Mouse (Mus musculus): Measurements from ENCODE around the gene Cnn3. TPM values are rescaled to one million over a fixed set of nuclear protein-coding genes. Genes with fewer than 3 reads are reported as not detected.
A peak's percentile ranks its signal among the peaks of the same experiment; 100 is the strongest.

Cnn3 gene
- polyA plus RNA-seq, 1 experiment from 2014 or later: 627 TPM

GRCm38 (mm10) chr3:121460473-121461193 lies 34.3 kb downstream of the Cnn3 start:
- H3K9me3 ChIP-seq: no peaks in the 10 kb centered on the region
- H3K9ac ChIP-seq: no peak overlapping the region
- no peak overlapping the region for H3K4me3 ChIP-seq
- peaks cover 48% of the 10 kb centered on the region for H3K36me3 ChIP-seq
- 0 out of 2 replicates have a peak overlapping the region, but pooled peaks have one; percentile 10 for H3K27ac ChIP-seq
- H3K4me1 ChIP-seq: 0 out of 2 replicates have a peak, but pooled peaks cover 3% of the 10 kb centered on the region
- ATAC-seq (ENCODE audit: borderline replicate concordance, extremely low read depth, low FRiP score, low TSS enrichment): no peak
- H3K27me3 ChIP-seq: no peaks in the 10 kb centered on the region
- H3K4me2 ChIP-seq: no peak overlapping the region
- 51% methylated on average over 16 of the region's 16 CpGs for WGBS

GRCm38 (mm10) chr3:121461477-121461876 lies 35.2 kb downstream of the Cnn3 start:
- Histone ChIP-seq H3K9ac (no peak overlapping the region), H3K4me1 (no peaks in the 10 kb centered on the region), H3K4me2 (no peak overlapping the region), H3K4me3 (no peak overlapping the region), H3K9me3 (no peaks in the 10 kb centered on the region), H3K27me3 (no peaks in the 10 kb centered on the region), H3K36me3 (peaks cover 40% of the 10 kb centered on the region), H3K27ac (no peak overlapping the region)
- ATAC-seq (ENCODE audit: borderline replicate concordance, extremely low read depth, low FRiP score, low TSS enrichment): no peak
- 91% methylated on average over 13 of the region's 13 CpGs for WGBS

- 86% methylated on average over 3 of the region's 3 CpGs for WGBS
Measured at GRCm38 (mm10) chr3:121462782-121463181, 36.5 kb downstream of the Cnn3 start.

GRCm38 (mm10) chr3:121464733-121465305 lies 38.5 kb downstream of the Cnn3 start:
- ATAC-seq (ENCODE audit: borderline replicate concordance, extremely low read depth, low FRiP score, low TSS enrichment): no peak
- H3K4me2 ChIP-seq: no peak overlapping the region
- H3K27ac ChIP-seq: no peak overlapping the region
- H3K27me3 ChIP-seq: no peaks in the 10 kb centered on the region
- no peaks in the 10 kb centered on the region for H3K9me3 ChIP-seq
- no peak overlapping the region for H3K4me3 ChIP-seq
- peaks cover 13% of the 10 kb centered on the region; the same call in 1 of the 2 replicates for H3K36me3 ChIP-seq
- no peak overlapping the region for H3K9ac ChIP-seq
- peaks cover 13% of the 10 kb centered on the region for H3K4me1 ChIP-seq
- 70% methylated on average over 7 of the region's 7 CpGs for WGBS

More at GRCm38 (mm10) chr3:121462782-121463181, 36.5 kb downstream of the Cnn3 start:
- Histone ChIP-seq H3K4me3 (no peak overlapping the region), H3K9me3 (no peaks in the 10 kb centered on the region), H3K4me1 (no peaks in the 10 kb centered on the region), H3K27ac (no peak overlapping the region), H3K27me3 (no peaks in the 10 kb centered on the region), H3K9ac (no peak overlapping the region), H3K4me2 (no peak overlapping the region), H3K36me3 (peaks cover 27% of the 10 kb centered on the region)
- ATAC-seq (ENCODE audit: borderline replicate concordance, extremely low read depth, low FRiP score, low TSS enrichment): no peak

GRCm38 (mm10) chr3:121465795-121466194 lies 39.5 kb downstream of the Cnn3 start:
- no peak for ATAC-seq (ENCODE audit: borderline replicate concordance, extremely low read depth, low FRiP score, low TSS enrichment)
- Histone ChIP-seq H3K36me3 (peaks cover 5% of the 10 kb centered on the region; the same call in 1 of the 2 replicates), H3K27me3 (no peaks in the 10 kb centered on the region), H3K4me1 (peaks cover 20% of the 10 kb centered on the region), H3K4me3 (no peak overlapping the region), H3K9me3 (no peaks in the 10 kb centered on the region), H3K27ac (no peak overlapping the region), H3K4me2 (no peak overlapping the region), H3K9ac (no peak overlapping the region)
- 70% methylated on average over 10 of the region's 10 CpGs for WGBS

DNA sequence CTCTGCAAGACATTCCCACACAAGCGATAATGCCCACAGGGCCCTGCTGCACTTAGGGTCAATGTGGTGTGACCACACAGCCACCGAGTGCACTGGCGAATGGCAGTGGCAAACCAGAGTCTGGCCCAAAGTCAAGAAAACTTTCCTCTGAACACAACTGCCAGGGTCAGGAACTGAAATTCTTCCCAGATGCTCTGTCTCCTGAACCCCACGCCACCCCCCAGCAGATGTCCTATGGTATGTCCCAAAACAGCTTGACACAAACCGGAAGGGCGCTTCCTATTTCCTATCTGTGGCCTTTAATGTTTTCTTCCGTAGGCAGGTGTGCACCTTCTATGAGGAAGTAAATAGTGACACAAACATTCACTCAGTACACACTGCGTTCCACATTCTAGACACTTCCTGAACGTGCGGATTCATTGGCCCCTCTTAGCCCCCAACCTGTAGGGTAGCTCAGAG lies 40.8 kb downstream of the Cnn3 start:
- WGBS: 61% methylated on average over 10 of the region's 10 CpGs
- no peaks in the 10 kb centered on the region for H3K36me3 ChIP-seq
- H3K27me3 ChIP-seq: no peaks in the 10 kb centered on the region
- ATAC-seq (ENCODE audit: borderline replicate concordance, extremely low read depth, low FRiP score, low TSS enrichment): no peak
- no peak overlapping the region for H3K4me2 ChIP-seq
- no peak overlapping the region for H3K9ac ChIP-seq
- no peak overlapping the region for H3K4me3 ChIP-seq
- no peaks in the 10 kb centered on the region for H3K9me3 ChIP-seq
- peaks cover 29% of the 10 kb centered on the region for H3K4me1 ChIP-seq
- no peak overlapping the region for H3K27ac ChIP-seq

- H3K36me3 ChIP-seq: no peaks in the 10 kb centered on the region
- H3K9ac ChIP-seq: no peak overlapping the region
- 24% methylated on average over 1 of the region's 2 CpGs for WGBS
- no peak for ATAC-seq (ENCODE audit: borderline replicate concordance, extremely low read depth, low FRiP score, low TSS enrichment)
- H3K27me3 ChIP-seq: no peaks in the 10 kb centered on the region
- H3K9me3 ChIP-seq: no peaks in the 10 kb centered on the region
- peaks cover 29% of the 10 kb centered on the region for H3K4me1 ChIP-seq
- no peak overlapping the region for H3K4me3 ChIP-seq
- no peak overlapping the region for H3K27ac ChIP-seq
- H3K4me2 ChIP-seq: no peak overlapping the region
Measured at GRCm38 (mm10) chr3:121468136-121468535, 41.8 kb downstream of the Cnn3 start.

GRCm38 (mm10) chr3:121469185-121469975 lies 43.1 kb downstream of the Cnn3 start:
- Histone ChIP-seq H3K4me3 (no peak overlapping the region), H3K27me3 (no peaks in the 10 kb centered on the region), H3K9me3 (no peaks in the 10 kb centered on the region), H3K9ac (no peak overlapping the region), H3K27ac (peak overlapping the region; percentile 84), H3K4me2 (peak overlapping the region; percentile 45), H3K36me3 (no peaks in the 10 kb centered on the region), H3K4me1 (peaks cover 29% of the 10 kb centered on the region)
- 2% methylated on average over 13 of the region's 13 CpGs for WGBS
- peak; percentile 80; the same call in 1 of the 2 replicates for ATAC-seq (ENCODE audit: borderline replicate concordance, extremely low read depth, low FRiP score, low TSS enrichment)

DNA sequence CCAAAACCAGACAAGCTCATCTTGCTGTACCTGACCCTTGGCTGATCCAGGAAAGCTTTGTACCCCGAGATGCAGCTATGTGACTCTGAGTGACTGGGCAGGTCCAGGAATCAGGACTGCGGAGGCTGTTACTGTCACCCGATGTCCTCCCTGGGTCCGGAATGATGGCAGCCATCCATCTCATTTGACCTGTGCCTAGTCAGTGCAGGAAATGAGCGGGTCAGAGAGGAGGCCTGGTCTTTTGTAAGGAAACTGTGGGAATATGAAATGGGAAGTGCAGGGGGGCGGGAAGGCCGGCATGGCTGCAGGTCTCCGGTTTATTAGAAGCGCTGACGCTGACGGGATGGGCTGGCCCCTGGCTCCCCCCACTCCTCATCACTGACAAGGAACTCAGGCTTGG lies 45.4 kb downstream of the Cnn3 start:
- Histone ChIP-seq H3K9me3 (no peaks in the 10 kb centered on the region), H3K4me2 (no peak overlapping the region), H3K4me3 (no peak overlapping the region), H3K36me3 (no peaks in the 10 kb centered on the region), H3K9ac (no peak overlapping the region), H3K27me3 (no peaks in the 10 kb centered on the region), H3K27ac (no peak overlapping the region), H3K4me1 (peaks cover 29% of the 10 kb centered on the region)
- ATAC-seq (ENCODE audit: borderline replicate concordance, extremely low read depth, low FRiP score, low TSS enrichment): no peak
- 65% methylated on average over 11 of the region's 11 CpGs for WGBS

- 63% methylated on average over 3 of the region's 3 CpGs for WGBS
Measured at GRCm38 (mm10) chr3:121474738-121475137, 48.4 kb downstream of the Cnn3 start.

DNA sequence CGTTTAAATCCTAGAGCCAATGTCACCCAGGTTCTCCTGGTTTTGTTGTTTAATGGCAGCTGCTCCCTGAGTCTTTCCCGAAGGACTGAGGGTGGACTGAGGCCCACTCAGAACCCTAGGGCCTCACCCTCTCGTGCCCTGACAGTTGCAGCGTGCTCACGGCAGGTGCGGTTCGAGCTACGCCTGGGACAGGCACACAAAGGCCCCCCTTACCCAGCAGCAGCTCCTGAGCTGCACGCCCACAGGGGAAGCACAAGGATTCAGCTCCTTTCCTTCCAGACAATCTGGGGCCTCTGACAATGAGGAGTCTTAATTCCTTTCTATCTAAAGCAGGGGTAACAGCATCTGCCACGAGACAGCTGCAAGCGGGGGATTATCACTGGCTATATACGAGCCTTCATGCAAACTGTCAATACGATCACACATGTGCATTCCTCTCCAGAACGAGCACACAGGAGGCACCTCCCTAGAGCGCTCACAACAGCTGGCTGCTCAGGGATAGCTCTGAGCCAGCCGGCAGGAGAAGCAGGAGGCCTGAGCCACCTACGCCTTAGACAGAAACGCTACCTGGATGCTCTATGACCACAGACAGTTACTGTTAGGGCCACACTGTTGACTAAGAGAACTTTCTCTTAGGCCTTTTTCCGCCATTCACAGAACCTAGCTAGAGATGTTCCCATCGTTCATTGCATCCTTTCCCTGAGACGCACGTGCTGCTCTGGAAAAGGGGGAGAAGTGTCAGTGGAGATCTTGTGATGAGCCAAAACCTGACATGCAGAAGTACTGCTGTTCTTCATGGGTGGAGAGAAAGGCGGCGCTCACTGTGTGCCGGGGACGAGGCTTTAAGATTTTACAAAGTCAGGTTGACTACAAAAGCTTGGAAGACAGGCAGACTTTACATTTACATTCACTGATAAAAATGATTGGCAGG lies 54.0 kb downstream of the Cnn3 start:
- Histone ChIP-seq H3K4me3 (no peak overlapping the region), H3K36me3 (no peaks in the 10 kb centered on the region), H3K4me2 (no peak overlapping the region), H3K27ac (no peak overlapping the region), H3K9me3 (no peaks in the 10 kb centered on the region), H3K27me3 (0 out of 2 replicates have a peak, but pooled peaks cover 6% of the 10 kb centered on the region), H3K4me1 (0 out of 2 replicates have a peak, but pooled peaks cover 5% of the 10 kb centered on the region), H3K9ac (no peak overlapping the region)
- no peak for ATAC-seq (ENCODE audit: borderline replicate concordance, extremely low read depth, low FRiP score, low TSS enrichment)
- WGBS: 52% methylated on average over 26 of the region's 26 CpGs

More at GRCm38 (mm10) chr3:121474738-121475137, 48.4 kb downstream of the Cnn3 start:
- H3K27me3 ChIP-seq: no peaks in the 10 kb centered on the region
- no peak overlapping the region for H3K9ac ChIP-seq
- no peak overlapping the region for H3K4me3 ChIP-seq
- no peak overlapping the region for H3K27ac ChIP-seq
- peaks cover 15% of the 10 kb centered on the region for H3K4me1 ChIP-seq
- no peak overlapping the region for H3K4me2 ChIP-seq
- H3K36me3 ChIP-seq: no peaks in the 10 kb centered on the region
- ATAC-seq (ENCODE audit: borderline replicate concordance, extremely low read depth, low FRiP score, low TSS enrichment): no peak
- no peaks in the 10 kb centered on the region for H3K9me3 ChIP-seq
